Mouse (Mus musculus): ENCODE data around the gene Atf2.
"Not testable (repeated sequence)": the region's sequence is repeated elsewhere in the genome, so short reads cannot be mapped to it uniquely, and the experiment has no call there.

The Atf2 gene

DNA sequence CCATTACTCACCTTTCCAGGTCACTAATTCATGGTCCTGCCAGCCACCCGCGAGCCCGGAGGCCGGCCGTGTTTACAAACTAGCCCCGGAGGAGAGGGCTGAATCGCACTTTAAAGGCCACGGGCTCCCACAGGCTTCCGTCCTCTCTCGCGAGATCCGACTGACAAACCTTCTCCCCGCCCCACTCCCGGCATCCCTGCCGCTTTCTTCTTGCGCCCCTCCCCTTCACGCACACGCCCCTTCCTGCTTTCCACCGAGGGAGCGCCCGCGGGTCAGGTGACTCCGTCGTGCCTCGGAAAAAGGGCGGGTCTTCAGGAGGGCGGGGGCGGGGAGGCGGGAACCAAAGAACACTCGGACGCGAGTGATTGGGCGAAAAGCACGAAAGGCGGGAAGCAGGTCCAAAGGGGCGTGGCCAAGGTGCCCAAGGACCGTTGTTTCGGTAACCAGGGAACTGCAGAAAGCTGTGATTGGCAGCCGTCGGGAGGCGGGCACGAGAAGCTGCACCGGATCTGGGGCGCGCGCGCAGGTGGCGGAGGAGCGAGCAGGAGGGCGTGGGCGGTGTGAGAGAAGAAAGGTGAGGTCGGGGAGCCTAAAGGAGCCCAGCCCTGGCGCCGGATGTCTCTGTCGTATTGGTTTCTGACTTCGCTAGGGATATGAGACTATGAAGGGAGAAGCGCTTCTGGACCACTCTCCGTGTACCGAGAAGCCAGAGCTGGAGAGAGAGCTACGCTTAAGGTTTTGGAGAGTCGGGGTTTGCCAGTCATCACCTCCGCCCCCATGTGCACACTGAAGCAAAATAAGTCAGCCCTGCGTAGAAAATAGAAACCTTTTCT lies at the start of gene Atf2:
Atf2 (minus strand) TSS at position 176 of the 833 bp plus-strand sequence.
- DNase-seq (ENCODE audit: low read depth, low spot score), result peak; percentile 99

DNA sequence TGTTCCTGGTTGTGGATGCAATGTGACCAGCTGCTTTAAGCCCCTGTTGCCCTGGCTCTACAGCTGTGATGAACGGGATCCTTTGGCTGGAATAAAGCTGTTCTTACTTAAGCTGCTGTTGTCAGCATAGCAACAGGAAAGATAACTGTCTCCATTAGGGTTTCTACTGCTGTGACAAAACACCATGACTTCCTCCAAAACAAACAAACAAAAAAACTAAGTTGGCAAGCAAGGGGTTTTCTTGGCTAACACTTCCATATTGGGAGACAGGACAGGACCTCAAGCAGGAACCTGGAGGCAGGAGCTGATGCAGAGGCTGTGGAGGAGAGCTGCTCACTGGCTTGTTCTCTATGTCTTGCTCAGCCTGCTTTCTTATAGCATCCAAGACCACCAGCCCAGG lies 48.8 kb upstream of the Atf2 start:
- no peak for DNase-seq (ENCODE audit: low read depth, low spot score)

DNA sequence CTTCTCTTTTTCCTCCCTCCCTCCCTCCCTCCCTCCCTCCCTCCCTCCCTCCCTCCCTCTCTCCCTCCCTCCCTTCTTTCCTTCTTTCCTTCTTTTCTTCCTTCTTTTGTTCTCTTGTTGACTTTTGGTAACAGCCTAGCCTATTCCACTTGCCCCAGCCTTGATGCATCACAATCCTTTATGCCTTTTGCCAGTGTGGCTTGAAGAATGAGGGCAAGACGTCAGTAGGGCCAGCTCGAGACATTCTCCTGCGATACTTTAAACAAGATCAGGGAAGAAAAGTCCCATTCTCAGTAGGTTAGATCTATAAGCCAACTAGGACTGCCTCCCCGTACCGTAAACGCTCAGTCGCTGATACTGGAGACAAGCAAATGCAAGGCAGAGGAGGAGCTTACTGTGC lies 48.0 kb upstream of the Atf2 start:
- no peak for DNase-seq (ENCODE audit: low read depth, low spot score)

DNA sequence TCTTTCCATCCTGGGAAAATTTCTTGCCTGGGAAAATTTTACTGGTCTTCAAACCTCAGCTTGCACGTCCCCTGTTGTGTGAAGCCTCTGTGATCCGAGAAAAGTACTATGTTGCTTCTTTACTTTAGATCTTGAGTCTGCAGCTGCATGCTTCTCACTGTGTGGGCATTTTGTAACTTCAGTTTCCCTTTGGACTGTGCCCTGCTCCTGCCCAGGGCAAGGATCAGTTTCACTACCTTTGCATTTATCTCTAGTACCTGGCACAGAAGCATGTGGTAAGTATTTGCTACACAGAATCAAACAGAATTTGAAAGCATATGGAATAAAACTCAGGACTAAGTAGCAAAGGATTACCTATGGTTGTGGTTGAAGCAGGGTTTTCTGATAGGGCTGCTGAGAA lies 46.5 kb upstream of the Atf2 start:
- DNase-seq (ENCODE audit: low read depth, low spot score), result no peak

DNA sequence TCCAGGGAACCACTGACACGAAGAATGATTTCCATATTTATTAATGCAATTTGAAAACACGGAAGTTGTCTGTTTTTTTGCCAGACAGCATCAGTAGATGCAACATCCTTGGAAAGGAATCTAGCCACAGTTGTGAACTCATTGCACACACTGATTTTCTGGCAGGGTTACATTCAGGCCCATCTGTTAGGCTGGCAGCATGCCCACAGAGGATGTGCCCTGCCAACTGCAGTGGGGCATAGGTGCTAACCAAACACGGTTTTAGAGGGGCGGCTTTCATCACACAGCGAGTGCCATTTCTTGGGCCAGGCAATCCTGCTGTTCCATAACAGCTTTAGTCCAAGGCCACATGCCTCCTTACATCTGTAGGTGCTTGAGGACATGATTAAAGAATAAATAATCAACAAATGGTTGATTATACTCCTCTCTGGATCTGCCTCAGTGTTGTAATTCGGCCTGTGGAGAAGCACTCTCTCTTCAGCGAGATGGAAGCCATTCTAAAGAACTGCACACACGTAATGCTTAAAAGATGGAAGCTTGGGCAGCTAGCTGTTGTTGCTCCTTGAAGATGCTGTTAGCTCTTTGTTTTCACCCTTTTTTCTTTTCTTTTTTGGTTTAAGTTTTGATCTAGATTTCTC lies 40.4 kb upstream of the Atf2 start:
- DNase-seq (ENCODE audit: low read depth, low spot score), result no peak

DNA sequence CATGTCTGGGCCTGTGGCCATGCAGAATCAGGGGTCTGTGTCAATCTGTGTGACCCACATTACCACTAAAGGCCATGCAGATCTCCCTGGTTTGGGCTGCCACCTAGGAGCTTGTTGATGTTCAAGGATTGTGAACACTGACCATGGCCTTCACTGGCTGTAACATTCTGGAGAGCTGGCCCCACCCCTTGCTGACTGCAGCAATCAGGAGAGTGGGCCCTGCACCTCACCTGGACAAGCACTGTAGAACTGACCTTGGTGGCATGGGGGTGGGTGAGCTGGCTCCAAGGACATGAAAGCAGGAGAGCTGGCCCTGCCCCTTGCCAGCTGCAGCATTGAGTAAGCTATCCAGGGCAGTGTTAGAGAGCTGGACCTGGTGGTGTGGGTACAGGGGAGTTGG lies 35.3 kb upstream of the Atf2 start:
- no peak for DNase-seq (ENCODE audit: low read depth, low spot score)

DNA sequence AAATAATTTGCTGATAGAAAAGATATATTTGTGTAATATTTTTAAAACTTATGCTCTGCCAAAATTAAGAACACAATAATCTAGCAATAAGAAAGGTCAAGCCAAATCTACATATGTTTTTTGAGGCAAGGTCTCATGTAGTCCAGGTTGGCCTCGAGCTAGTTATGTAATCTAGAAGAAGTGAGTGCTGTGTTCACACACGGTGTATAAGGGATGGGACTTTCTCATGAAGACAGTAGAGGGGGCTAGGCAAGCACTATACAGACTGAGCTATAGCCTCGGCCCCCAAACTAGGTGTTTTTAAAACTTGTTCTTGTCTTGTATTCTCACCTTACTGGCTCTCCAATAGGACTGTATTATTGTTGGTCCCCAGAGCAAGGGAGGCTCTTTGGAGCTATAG lies 33.1 kb upstream of the Atf2 start:
- DNase-seq (ENCODE audit: low read depth, low spot score), result no peak

DNA sequence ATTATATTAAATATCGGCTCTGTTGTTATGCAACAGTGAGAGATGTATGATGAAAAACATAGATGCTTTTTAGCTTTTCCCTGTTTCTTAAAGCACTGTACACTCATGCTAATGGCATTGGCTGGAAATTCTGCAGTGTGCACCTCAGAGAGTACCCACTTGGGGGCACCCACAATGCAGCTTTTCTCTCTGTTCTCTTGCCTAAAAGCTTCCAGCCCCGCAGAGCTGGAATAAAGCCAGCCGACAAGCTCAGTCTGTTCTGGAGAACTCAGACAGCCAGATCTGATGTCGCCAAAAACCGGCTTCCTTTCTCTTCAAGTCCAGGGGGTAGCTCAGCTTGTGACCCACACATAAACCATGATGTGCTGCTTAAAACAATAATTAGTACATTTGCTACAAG lies 32.6 kb upstream of the Atf2 start:
- peak; percentile 63 for DNase-seq (ENCODE audit: low read depth, low spot score)

DNA sequence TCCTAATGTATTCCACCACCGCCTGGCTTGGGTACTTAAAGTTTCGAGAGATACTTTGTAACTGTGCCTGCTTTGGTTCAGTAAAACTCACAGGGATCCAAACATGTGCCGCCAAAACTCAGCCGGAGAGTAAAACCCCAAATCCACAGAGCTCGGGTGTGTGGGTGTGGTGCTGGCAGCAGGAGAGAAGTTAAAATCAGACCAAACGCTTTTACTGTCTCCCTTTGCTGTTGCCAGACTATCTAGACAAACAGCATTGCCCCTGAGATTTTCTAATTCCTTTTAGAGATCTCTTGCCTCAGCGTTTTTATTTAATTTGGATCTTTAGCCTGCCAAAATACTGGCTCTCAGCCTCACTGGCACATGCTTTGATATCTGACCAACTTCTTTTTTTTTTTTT lies 27.2 kb upstream of the Atf2 start:
- DNase-seq (ENCODE audit: low read depth, low spot score), result no peak

DNA sequence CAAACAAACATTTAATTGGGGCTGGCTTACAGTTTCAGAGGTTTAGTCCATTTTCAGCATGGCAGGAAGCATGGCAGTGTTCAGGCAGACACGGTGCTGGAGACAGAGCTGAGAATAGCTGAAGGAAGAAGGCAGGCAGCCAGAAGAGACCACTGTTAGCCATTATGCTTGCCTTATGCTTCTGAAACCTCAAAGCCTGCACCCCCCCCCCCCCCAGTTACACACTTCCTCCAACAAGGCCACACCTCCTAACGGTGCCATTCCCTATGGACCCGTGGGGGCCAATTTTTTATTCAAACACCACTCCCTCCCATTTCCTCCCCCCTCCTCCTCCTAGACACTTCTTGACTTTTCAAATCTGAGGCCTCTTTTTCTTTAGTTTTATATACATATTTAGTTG lies 19.8 kb upstream of the Atf2 start:
- DNase-seq (ENCODE audit: low read depth, low spot score), result no peak

DNA sequence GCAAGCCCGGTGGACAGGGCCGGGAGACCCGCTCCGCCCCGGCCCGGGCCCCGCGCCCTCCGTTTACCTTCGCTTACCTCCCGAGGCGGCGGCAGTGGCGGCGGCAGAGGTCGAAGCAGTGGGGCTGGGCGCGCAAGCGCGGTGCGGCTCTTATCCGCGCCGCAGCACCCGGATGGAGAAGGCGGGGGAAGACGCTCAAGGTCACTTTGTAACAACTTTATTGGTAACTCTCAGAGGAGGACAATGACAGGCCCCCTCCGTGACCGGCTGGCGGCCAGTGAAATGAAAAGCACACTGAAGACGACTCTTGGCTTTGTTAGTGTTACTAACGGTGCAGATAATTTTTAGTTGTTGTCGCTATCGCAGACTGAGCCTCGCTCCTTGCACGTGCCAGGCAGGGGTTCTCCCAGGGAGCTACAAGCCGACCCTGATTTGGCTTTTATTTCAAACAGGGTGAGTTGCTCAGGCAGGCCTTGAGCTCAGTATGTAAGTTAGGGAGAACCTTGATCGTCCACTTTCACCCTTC lies 18.8 kb upstream of the Atf2 start, which contains the start of gene Atp5g3:
Atp5g3 (minus strand) TSS at position 152 of the 526 bp plus-strand sequence.
- DNase-seq (ENCODE audit: low read depth, low spot score), result peak; percentile 95

DNA sequence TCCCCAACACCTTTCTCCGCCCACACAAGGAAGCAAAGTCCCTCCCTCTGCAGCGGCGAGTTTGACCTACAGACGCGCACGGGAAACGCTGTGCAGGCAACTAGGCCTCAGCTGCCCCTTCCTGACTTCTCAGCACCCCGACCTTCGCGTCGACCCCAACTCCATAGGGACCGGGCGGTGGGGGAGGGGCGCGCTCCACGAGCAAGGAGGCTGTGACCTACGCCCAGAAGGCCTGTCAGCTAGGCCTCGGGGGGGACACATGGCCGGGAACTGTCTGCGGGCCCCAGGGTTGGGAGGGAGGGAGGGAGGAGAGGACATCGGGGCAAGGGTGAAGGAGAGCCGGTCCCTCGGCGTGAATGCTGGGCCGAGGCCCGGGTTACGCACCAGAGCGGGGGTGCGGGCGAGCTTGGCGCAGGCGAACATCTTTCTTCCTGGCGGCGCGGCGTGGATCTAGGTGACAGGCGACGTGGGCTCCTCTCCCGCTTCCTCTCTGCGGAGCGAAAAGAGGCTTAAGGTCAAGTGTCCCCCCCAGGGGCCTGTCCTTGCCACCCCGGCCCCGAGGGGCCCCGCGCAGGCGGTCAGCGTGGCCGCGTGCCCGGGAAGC lies 18.2 kb upstream of the Atf2 start:
- DNase-seq (ENCODE audit: low read depth, low spot score), result peak; percentile 54

DNA sequence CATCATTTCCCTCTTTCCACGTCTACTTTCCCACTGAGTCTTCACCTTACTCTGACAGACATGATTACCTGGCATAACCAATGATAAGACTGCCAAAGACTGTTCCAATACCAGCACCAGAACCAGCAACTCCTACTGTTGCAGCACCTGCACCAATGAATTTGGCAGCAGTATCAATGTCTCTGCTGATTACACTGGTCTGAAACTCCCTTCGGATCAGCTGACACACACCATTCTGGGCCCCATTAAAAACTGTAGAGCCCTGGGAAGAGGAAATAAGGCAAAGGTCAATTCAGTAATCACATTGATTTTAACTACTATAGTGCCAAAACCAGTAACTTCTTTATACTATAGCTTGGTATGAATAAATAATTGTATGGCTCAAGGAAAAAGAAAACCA lies 16.7 kb upstream of the Atf2 start:
- DNase-seq (ENCODE audit: low read depth, low spot score), result no peak

DNA sequence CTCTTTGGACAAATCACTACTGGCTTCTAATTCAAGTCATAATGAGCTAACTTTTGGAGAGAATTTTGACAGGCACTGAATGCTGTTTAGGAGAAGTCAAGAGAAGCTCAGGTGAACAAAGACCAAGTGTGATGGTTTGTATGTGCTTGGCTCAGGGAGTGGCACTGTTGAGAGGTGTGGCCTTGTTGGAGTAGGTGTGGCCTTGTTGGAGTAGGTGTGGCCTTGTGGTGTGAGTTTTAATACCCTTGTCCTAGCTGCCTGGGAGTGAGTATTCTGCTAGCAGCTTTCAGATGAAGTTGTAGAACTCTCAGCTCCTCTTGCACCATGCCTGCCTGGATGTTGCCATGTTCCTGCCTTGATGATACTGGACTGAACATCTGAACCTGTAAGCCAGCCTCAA lies 12.2 kb upstream of the Atf2 start:
- DNase-seq (ENCODE audit: low read depth, low spot score), result peak; percentile 61

DNA sequence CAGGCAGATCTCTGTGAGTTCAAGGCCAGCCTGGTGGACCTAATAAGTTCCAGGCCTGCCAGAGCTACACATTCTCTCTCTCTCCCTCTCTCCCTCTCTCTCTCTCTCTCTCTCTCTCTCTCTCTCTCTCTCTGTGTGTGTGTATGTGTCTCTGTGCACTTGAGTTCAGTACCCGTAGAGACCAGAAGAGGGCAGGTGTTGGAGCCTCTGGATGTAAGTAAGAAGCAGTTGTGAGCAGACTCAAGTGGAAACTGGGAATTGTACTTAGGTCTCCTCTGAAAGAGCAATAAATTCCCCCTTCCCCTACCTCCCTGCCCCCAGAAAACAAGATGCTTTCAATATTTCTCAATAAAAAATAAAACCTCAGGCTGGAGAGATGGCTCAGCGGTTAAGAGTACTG lies 11.1 kb upstream of the Atf2 start:
- DNase-seq (ENCODE audit: low read depth, low spot score), result peak; percentile 72

DNA sequence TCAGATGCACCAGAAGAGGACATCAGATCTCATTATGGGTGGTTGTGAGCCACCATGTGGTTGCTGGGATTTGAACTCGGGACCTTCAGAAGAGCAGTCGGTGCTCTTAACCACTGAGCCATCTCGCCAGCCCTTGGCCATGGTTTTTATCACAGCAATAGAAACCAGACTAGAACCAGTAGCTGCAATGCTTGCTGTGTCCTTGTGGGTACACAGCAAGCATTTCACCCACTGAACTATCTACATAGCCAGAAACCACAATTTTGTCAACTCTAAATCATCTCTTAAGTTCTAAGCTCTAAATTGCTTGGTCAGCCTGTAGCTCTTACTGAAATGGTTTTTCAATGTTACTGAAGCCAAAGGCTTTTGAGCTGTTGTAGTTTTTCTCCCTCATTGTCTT lies 9.9 kb upstream of the Atf2 start:
- not testable (repeated sequence) for DNase-seq (ENCODE audit: low read depth, low spot score)

DNA sequence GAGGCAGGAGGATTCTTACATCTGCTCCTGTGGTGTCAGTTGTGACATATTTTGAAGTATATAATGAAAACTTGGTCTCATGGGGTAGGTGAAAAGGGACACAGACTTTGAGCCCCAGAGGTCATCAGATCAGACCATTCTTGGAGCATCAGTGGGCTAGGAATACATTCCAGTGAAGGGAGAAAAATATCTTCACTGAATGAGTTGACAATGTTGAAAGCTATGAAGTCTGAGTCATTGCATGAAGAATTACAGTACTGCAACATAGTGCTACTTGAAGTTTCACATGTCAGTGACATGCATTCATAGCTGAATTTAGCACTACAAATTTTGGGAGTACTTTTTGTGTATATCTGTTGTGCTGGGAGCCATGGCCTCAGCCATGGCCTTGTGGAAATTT lies 8.7 kb upstream of the Atf2 start:
- DNase-seq (ENCODE audit: low read depth, low spot score), result no peak

DNA sequence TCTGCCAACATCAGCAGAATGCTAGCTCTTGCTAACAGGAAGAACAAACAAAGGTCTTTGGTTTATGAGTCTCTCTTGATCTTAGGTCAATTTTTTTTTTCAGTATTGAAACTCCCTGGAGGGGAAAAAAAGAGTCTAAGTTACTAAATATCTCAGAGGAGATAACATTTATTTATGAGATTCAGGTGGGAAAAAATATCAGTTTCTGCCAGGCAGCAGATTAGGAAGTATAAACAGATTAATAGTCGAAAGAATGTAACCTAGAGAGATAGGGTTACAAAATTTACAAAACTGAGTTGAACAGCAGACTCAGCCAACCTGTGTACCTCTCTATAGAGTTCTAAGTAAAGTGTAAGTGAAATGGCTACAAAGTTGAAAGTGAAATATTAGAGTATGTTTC lies 7.9 kb upstream of the Atf2 start:
- DNase-seq (ENCODE audit: low read depth, low spot score), result no peak

DNA sequence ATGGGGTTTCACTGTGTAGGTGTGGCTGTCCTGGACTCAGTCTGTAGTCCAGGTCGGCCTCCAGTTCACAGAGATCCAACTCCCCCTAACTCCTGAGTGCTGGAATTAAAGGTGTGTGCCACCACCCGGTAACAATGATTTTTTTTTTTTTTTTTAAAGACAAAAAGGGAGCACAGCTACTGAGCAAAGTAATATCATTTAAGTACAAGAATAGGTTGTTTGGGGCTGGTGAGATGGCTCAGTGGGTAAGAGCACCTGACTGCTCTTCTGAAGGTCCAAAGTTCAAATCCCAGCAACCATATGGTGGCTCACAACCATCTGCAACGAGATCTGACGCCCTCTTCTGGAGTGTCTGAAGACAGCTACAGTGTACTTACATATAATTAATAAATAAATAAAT lies 4.5 kb upstream of the Atf2 start:
- not testable (repeated sequence) for DNase-seq (ENCODE audit: low read depth, low spot score)

DNA sequence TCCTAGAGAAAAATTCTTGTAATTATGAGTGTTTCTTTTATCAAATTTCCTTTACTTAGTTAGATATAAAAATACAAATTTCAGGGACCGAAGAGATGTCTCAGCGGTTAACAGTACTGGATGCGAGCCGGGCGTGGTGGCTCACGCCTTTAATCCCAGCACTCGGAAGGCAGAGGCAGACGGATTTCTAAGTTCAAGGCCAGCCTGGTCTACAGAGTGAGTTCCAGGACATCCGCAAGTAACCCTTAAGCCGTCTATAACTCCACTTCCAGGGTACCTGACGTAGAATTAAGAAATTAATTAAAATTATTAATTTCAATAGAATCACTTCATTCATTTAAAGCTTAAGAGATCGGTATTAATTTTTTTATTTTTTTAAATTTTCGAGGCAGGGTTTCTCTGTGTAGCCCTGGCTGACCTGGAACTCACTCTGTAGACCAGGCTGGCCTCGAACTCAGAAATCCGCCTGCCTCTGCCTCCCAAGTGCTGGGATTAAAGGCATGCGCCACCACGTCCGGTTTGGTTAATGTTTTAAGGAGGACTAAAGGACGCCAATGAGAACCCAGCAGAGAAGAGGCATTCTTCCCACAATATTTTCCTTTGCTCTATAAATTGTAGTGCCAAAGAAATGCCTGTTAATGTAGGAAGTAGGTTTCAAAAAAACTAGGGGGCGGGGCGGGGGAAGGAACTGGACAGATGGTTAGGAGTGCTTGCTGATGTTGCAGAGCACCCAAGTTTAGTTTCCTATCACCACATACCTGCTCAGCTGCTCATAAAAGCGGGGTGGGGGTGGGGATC lies 1.2 kb upstream of the Atf2 start:
- peak; percentile 33 for DNase-seq (ENCODE audit: low read depth, low spot score)

DNA sequence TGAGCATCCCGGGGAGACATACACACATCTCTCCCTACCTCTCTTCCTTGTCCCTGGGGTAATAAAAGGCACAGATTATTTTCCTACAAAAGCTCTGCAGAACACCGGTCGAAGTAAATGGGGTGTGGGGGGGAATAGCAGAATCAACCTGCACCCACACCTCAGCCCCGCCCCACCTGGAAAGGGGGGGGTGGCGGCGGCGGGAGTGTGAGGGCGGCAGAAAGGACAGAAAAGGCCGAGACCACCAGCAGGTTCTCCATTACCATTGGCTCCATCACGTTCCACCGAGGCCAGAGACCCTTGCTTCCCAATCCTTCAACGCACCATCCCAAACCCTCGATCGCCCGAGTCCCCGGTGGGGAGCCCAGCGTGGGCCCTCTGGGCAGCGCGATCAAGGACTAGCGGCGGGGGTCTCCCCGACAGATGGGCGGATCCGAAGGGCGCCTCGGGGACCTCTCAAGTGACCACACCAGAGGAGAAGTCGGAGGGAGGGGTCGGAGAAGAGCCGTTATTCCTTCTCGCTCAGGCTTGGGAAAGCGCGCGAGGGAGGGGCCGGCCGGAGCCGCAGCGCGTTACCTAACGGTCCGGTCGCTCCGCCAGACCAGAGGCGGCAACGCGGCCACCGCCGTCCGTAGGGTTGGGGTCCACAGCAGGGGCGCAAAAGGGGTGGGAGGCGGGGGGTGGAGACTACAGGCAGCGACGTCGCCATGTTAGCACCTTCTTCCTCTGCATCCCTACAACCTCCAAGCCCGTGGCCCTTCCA lies 557 bp downstream of the Atf2 start:
- no peak for DNase-seq (ENCODE audit: low read depth, low spot score)
